Mouse (Mus musculus): ENCODE data around the gene Nenf. TPM values are rescaled to one million over a fixed set of nuclear protein-coding genes. Genes with fewer than 3 reads are reported as not detected.

Nenf gene
- 1 to 10 TPM; 1.7 to 2.5 (median 1.8) TPM for polyA plus RNA-seq (2017; shearing (Covaris generic))

GRCm38 (mm10) chr1:191317591-191318196, at the start of gene Nenf:
Gene Nenf (minus strand): TSS chr1:191318194.
- peak; percentile 86 for ATAC-seq

- peak; percentile 75 for ATAC-seq
These were observed 46.5 kb upstream of the Nenf start for GRCm38 (mm10) chr1:191364477-191364876.

GRCm38 (mm10) chr1:191362412-191362811, 44.4 kb upstream of the Nenf start:
- no peak for ATAC-seq

GRCm38 (mm10) chr1:191359478-191359877, 41.5 kb upstream of the Nenf start:
- ATAC-seq = no peak

- no peak for ATAC-seq
These were observed 38.9 kb upstream of the Nenf start for GRCm38 (mm10) chr1:191356936-191357335.

GRCm38 (mm10) chr1:191353836-191354235, 35.8 kb upstream of the Nenf start:
- ATAC-seq = no peak

- ATAC-seq = no peak
These were observed 34.9 kb upstream of the Nenf start for GRCm38 (mm10) chr1:191352786-191353488.

GRCm38 (mm10) chr1:191350355-191350754, 32.4 kb upstream of the Nenf start:
- no peak for ATAC-seq

GRCm38 (mm10) chr1:191349486-191350037, 31.6 kb upstream of the Nenf start:
- ATAC-seq = no peak

- no peak for ATAC-seq
These were observed 31.0 kb upstream of the Nenf start for GRCm38 (mm10) chr1:191348996-191349395.

GRCm38 (mm10) chr1:191348592-191348991, 30.6 kb upstream of the Nenf start:
- no peak for ATAC-seq

- no peak for ATAC-seq
These were observed 29.6 kb upstream of the Nenf start for GRCm38 (mm10) chr1:191347602-191348001.

- ATAC-seq = no peak
These were observed 22.5 kb upstream of the Nenf start for GRCm38 (mm10) chr1:191340530-191340929.

- no peak for ATAC-seq
These were observed 21.9 kb upstream of the Nenf start for GRCm38 (mm10) chr1:191339876-191340275.

- no peak for ATAC-seq
These were observed 16.5 kb upstream of the Nenf start for GRCm38 (mm10) chr1:191334500-191334899.

- no peak for ATAC-seq
These were observed 12.4 kb upstream of the Nenf start for GRCm38 (mm10) chr1:191330356-191330755.

GRCm38 (mm10) chr1:191328019-191328441, 10.0 kb upstream of the Nenf start:
- no peak for ATAC-seq

- ATAC-seq = no peak
These were observed 9.3 kb upstream of the Nenf start for GRCm38 (mm10) chr1:191327258-191327657.

- ATAC-seq = peak; percentile 82
These were observed 8.4 kb upstream of the Nenf start for GRCm38 (mm10) chr1:191326233-191326882.

- peak; percentile 89 for ATAC-seq
These were observed 7.8 kb upstream of the Nenf start, which contains the start of gene Tmem206 for GRCm38 (mm10) chr1:191325726-191326232. Gene Tmem206 (plus strand): TSS chr1:191325912.

GRCm38 (mm10) chr1:191324733-191325590, 7.0 kb upstream of the Nenf start:
- no peak for ATAC-seq

GRCm38 (mm10) chr1:191323381-191323780, 5.4 kb upstream of the Nenf start:
- no peak for ATAC-seq

Measured in inflammation-experienced regulatory T-cells, adult 6 months (primary cell).